Mouse (Mus musculus) gastrocnemius, adult 8-10 months (tissue): ENCODE results near the gene Cyp4f13. TPM values are rescaled to one million over a fixed set of nuclear protein-coding genes. Genes with fewer than 3 reads are reported as not detected.

Experiments used
- DNase-seq, 2 experiments: peaks; one replicate each; pipeline ENCODE4 v3.0.0; 2022; ENCODE audit warnings: low spot score in 2 of 2
- total RNA-seq, 4 experiments: library from RNA; stranded (reverse); gene quantifications; 2 replicates each; pipeline ENCODE4 v1.2.4; 2022

Gene Cyp4f13
- total RNA-seq, 4 experiments from 2014 or later, result 6.3 to 9.3 (median 7.2) TPM

GRCm38 (mm10) chr17:32906172-32906571 is 41.0 kb downstream of the Cyp4f13 start:
- DNase-seq, result no peak

- DNase-seq, result no peak
Observed at GRCm38 (mm10) chr17:32905239-32905638, 42.0 kb downstream of the Cyp4f13 start.

GRCm38 (mm10) chr17:32904414-32904813 is 42.8 kb downstream of the Cyp4f13 start:
- no peak for DNase-seq

GRCm38 (mm10) chr17:32901751-32902525 is 45.3 kb downstream of the Cyp4f13 start:
- DNase-seq, result no peak

GRCm38 (mm10) chr17:32895421-32895820 is 51.8 kb downstream of the Cyp4f13 start:
- no peak for DNase-seq

- no peak for DNase-seq
Observed at GRCm38 (mm10) chr17:32893901-32894300, 53.3 kb downstream of the Cyp4f13 start.

- peak; percentile 83 to 88 for DNase-seq
Observed at GRCm38 (mm10) chr17:32891239-32892180, 55.7 kb downstream of the Cyp4f13 start, which contains the start of gene Zfp870. TSS of gene Zfp870 (minus strand) at chr17:32891642.

- DNase-seq, result no peak
Observed at GRCm38 (mm10) chr17:32890852-32891238, 56.4 kb downstream of the Cyp4f13 start.

GRCm38 (mm10) chr17:32889611-32890010 is 57.6 kb downstream of the Cyp4f13 start:
- DNase-seq, result no peak

- no peak for DNase-seq
Observed at GRCm38 (mm10) chr17:32880320-32881218, 66.6 kb downstream of the Cyp4f13 start.

- DNase-seq, result no peak
Observed at GRCm38 (mm10) chr17:32878773-32879172, 68.4 kb downstream of the Cyp4f13 start.

GRCm38 (mm10) chr17:32877471-32878171 is 69.6 kb downstream of the Cyp4f13 start:
- no peak for DNase-seq

Other genes with a start within 250 kb of the Cyp4f13 start
- 10 to 100 TPM; 20.6 to 27.2 (median 22.8) TPM for gene Zfp871, start 159.1 kb downstream of the Cyp4f13 start, total RNA-seq
- gene Zfp811, start 137.5 kb downstream of the Cyp4f13 start, total RNA-seq, result under 1 TPM in 3 of 4 experiments, not detected in 1; 0.13 to 0.24 (median 0.22) TPM
- 10 to 100 TPM in 1 of 4 experiments, 1 to 10 TPM in 3; 5.6 to 11.0 (median 7.9) TPM for gene Zfp799, start 117.1 kb downstream of the Cyp4f13 start, total RNA-seq
- 1 to 10 TPM; 4.8 to 8.5 (median 8.1) TPM for gene Zfp870, start 55.8 kb downstream of the Cyp4f13 start, total RNA-seq
- gene Cyp4f14, start 30.1 kb downstream of the Cyp4f13 start, total RNA-seq, result under 1 TPM in 2 of 4 experiments, not detected in 2; 0.18 to 0.44 TPM
- 1 to 10 TPM; 1.1 to 1.7 (median 1.4) TPM for gene Zfp472, start 18.4 kb upstream of the Cyp4f13 start, total RNA-seq
- gene Zfp952, start 45.7 kb upstream of the Cyp4f13 start, total RNA-seq, result 1 to 10 TPM; 3.7 to 4.0 (median 3.9) TPM
- gene Zfp763, start 86.0 kb upstream of the Cyp4f13 start, total RNA-seq, result 1 to 10 TPM; 1.8 to 4.8 (median 4.4) TPM
- not detected for gene 4921501E09Rik, start 120.7 kb upstream of the Cyp4f13 start, total RNA-seq
- 1 to 10 TPM; 3.9 to 5.1 (median 4.5) TPM for gene Zfp563, start 141.9 kb upstream of the Cyp4f13 start, total RNA-seq
- under 1 TPM; 0.17 to 0.62 (median 0.27) TPM for gene Morc2b, start 192.3 kb upstream of the Cyp4f13 start, total RNA-seq
- not detected for gene Olfr55, start 221.0 kb upstream of the Cyp4f13 start, total RNA-seq
- gene Olfr239, start 243.9 kb upstream of the Cyp4f13 start, total RNA-seq, result not detected